21 mouse cellular contexts compared by ENCODE assay signal in genomic region chr13:47170811-47171555, GRCm38 (mm10). TPM values are rescaled to one million over a fixed set of nuclear protein-coding genes. Genes with fewer than 3 reads are reported as not detected.
A peak's percentile ranks its signal among the peaks of the same experiment; 100 is the strongest.
DNase-seq lines count a peak whose midpoint lies in the region; ATAC-seq lines count a peak whose summit lies in the region.
"Had no signal": no experiment of that assay in that cellular context is flagged by ENCODE, and none has a peak within 500 bp of the region (broad histone marks: within the 10 kb centered on the region; RNA-seq: fewer than 3 reads in every experiment).

No protein-coding gene starts in this region.

- 49% methylated on average over 13 of the region's 13 CpGs for WGBS in liver, embryonic 16.5 days (ENCODE audit: insufficient replicate concordance)
- 78% methylated on average over 13 of the region's 13 CpGs for WGBS in hindbrain, embryonic 16.5 days

- no peaks in the 10 kb centered on the region for H3K36me3 ChIP-seq in liver, embryonic 16.5 days (ENCODE audit: control insufficient read depth, insufficient read depth)
- H3K36me3 ChIP-seq in hindbrain, embryonic 16.5 days (ENCODE audit: control insufficient read depth, insufficient read depth, low read length): no peaks in the 10 kb centered on the region
- H3K36me3 ChIP-seq: embryonic facial prominence, embryonic 13.5 days; limb, embryonic 13.5 days; midbrain, embryonic 15.5 days; neural tube, embryonic 13.5 days had no signal

- no peaks in the 10 kb centered on the region for H3K9me3 ChIP-seq in liver, embryonic 16.5 days (replicated peaks; ENCODE audit: control insufficient read depth, low read length)
- H3K9me3 ChIP-seq in hindbrain, embryonic 16.5 days (ENCODE audit: control insufficient read depth, low read length): no peaks in the 10 kb centered on the region
- H3K9me3 ChIP-seq: embryonic facial prominence, embryonic 13.5 days; midbrain, embryonic 15.5 days; neural tube, embryonic 13.5 days had no signal

- DNase-seq in adrenal gland, postnatal 14 days: peak; percentile 19
- no peak for DNase-seq in adrenal gland, adult 8-10 months
- peak; percentile 13 to 33 for DNase-seq in adrenal gland, postnatal 36 days
- DNase-seq in urinary bladder, postnatal 36 days (ENCODE audit: low spot score in 2 of 2): peak; percentile 71 to 80
- DNase-seq in frontal cortex, adult 2 months (ENCODE audit: extremely low spot score in 1 of 2, low spot score in 1 of 2): no peak
- DNase-seq: heart, postnatal 4 days; kidney, adult 9 months; retina, postnatal 1 day; spleen, adult 18-20 months had no signal

- H3K4me2 ChIP-seq in liver, embryonic 16.5 days (ENCODE audit: low read depth, low read length): no peak overlapping the region
- no peak overlapping the region for H3K4me2 ChIP-seq in hindbrain, embryonic 16.5 days (ENCODE audit: low read length)
- H3K4me2 ChIP-seq: embryonic facial prominence, embryonic 13.5 days; heart, embryonic 11.5 days; limb, embryonic 13.5 days; midbrain, embryonic 15.5 days; neural tube, embryonic 13.5 days had no signal

- no peak overlapping the region for H3K9ac ChIP-seq in liver, embryonic 16.5 days (ENCODE audit: low read depth, low read length)
- H3K9ac ChIP-seq in hindbrain, embryonic 16.5 days (ENCODE audit: low read depth, low read length): no peak overlapping the region
- H3K9ac ChIP-seq: embryonic facial prominence, embryonic 13.5 days; limb, embryonic 13.5 days; midbrain, embryonic 15.5 days; neural tube, embryonic 13.5 days had no signal

- H3K27me3 ChIP-seq in liver, embryonic 16.5 days (ENCODE audit: control insufficient read depth, insufficient read depth, low read depth, low read length): no peaks in the 10 kb centered on the region
- no peaks in the 10 kb centered on the region for H3K27me3 ChIP-seq in hindbrain, embryonic 16.5 days (replicated peaks; ENCODE audit: control insufficient read depth, insufficient read depth, low read length)
- H3K27me3 ChIP-seq: embryonic facial prominence, embryonic 13.5 days; limb, embryonic 13.5 days; midbrain, embryonic 15.5 days; neural tube, embryonic 13.5 days had no signal

- peak overlapping the region; percentile 83 for H3K27ac ChIP-seq in liver, embryonic 16.5 days (ENCODE audit: low read length)
- no peak overlapping the region for H3K27ac ChIP-seq in hindbrain, embryonic 16.5 days (ENCODE audit: low read depth, low read length)
- H3K27ac ChIP-seq: embryonic facial prominence, embryonic 13.5 days; left cerebral cortex, adult 2 months; limb, embryonic 13.5 days; macrophage; midbrain, embryonic 15.5 days; neural tube, embryonic 13.5 days had no signal

- ATAC-seq in liver, embryonic 16.5 days (ENCODE audit: low read depth): peak; percentile 88
- ATAC-seq in erythroid progenitor cell, adult 5-6 weeks (replicated peaks; ENCODE audit: low FRiP score, poor library complexity, severe bottlenecking): no peak
- no peak for ATAC-seq in hindbrain, embryonic 16.5 days
- ATAC-seq: CD4-positive, CD25-positive, alpha-beta regulatory T cell, adult 4 months; forebrain, embryonic 14.5 days; midbrain, embryonic 15.5 days had no signal

- H3K4me1 ChIP-seq in liver, embryonic 16.5 days (ENCODE audit: control insufficient read depth, low read depth, low read length): no peaks in the 10 kb centered on the region; the same call in 1 of the 2 replicates
- H3K4me1 ChIP-seq in hindbrain, embryonic 16.5 days (ENCODE audit: control insufficient read depth, insufficient read depth, low read depth, low read length): no peaks in the 10 kb centered on the region
- H3K4me1 ChIP-seq: limb, embryonic 13.5 days; midbrain, embryonic 15.5 days; neural tube, embryonic 13.5 days had no signal

- H3K4me3 ChIP-seq in liver, embryonic 16.5 days (ENCODE audit: low read depth, low read length): no peak overlapping the region
- no peak overlapping the region for H3K4me3 ChIP-seq in hindbrain, embryonic 16.5 days (ENCODE audit: low read length)
- H3K4me3 ChIP-seq: embryonic facial prominence, embryonic 13.5 days; left cerebral cortex, adult 2 months; limb, embryonic 13.5 days; midbrain, embryonic 15.5 days; neural tube, embryonic 13.5 days had no signal

RNA-seq across cellular contexts. Expression of gene Rnf144b, which starts 48.5 kb away (rescaled TPM):
- total RNA-seq in adrenal gland, postnatal 14 days (2021): 8.9 and 11.7 TPM in 2 replicates
- 1 to 10 TPM; 3.0 to 5.5 (median 4.8) TPM for total RNA-seq in adrenal gland, adult 8-10 months (2022)
- 1 to 10 TPM; 4.2 to 5.2 TPM for total RNA-seq in adrenal gland, postnatal 36 days (2021)
- 2.4 and 2.5 TPM in 2 replicates for polyA plus RNA-seq in liver, embryonic 16.5 days (2015; fragmentation: Nextera tagmentation; extraction: Ambion mirVana)
- 0.84 and 2.9 TPM in 2 replicates for total RNA-seq in erythroid progenitor cell, adult 5-6 weeks (2015; ENCODE audit: low replicate concordance)
- 0.77 and 1.1 TPM in 2 replicates for total RNA-seq in erythroid progenitor cell, adult 5-6 weeks (2017; ENCODE audit: low replicate concordance)
- 9.1 and 9.7 TPM in 2 replicates for polyA plus RNA-seq in frontal cortex, adult 2 months (2012; rRNA removed)
- polyA plus RNA-seq in hindbrain, embryonic 16.5 days (2015; fragmentation: Nextera tagmentation; extraction: Ambion mirVana): 0.81 and 1.1 TPM in 2 replicates

Comparison
In these comparisons a context has a peak if more than half of its experiments do, and no peak if none do; other contexts are left out.
1. DNase-seq: peak in adrenal gland, postnatal 14 days (single experiment), adrenal gland, postnatal 36 days (2 of 2) and urinary bladder, postnatal 36 days (2 of 2); none in adrenal gland, adult 8-10 months (single experiment) and frontal cortex, adult 2 months (0 of 2).